Mouse (Mus musculus) splenic B cell, adult 2 months (primary cell): ENCODE measurements around the gene Arid1a.

Experiments used
- DNase-seq: peaks from one replicate; pipeline ENCODE4 v3.0.0-alpha.2; 2011; ENCODE audit warnings: low read depth, low spot score
- H3K27me3 ChIP-seq: 2 replicates; pipeline ENCODE4 v1.6.1; 2012; ENCODE audit warnings: mild to moderate bottlenecking, low read length, moderate library complexity, mixed read lengths; ENCODE audit not compliant: control insufficient read depth, poor library complexity, insufficient read depth, severe bottlenecking
- H3K36me3 ChIP-seq: 2 replicates; pipeline ENCODE4 v1.6.1; 2012; ENCODE audit warnings: mild to moderate bottlenecking, low read length, moderate library complexity, mixed read lengths; ENCODE audit not compliant: control insufficient read depth, poor library complexity, insufficient read depth, severe bottlenecking

The Arid1a gene

DNA sequence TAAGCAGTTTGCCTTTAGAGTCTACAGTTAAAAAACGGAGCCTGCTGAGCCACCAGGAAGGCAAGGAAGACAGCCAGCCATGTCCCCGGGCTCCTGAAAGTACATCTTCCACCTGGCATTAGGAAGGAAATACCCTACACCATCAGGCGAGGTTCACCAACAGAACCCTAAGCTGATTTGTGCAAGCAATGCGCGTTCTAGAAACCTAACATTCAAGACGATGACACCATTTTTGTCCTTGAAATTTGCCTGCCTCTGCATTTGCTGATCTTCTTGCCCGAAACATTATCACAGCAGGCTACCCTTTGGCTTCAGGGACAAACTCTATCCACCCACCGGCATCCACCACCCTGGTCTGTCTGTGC, 82.3 kb downstream of the Arid1a start:
- Histone ChIP-seq H3K27me3 (no peaks in the 10 kb centered on the region), H3K36me3 (no peaks in the 10 kb centered on the region)
- no peak for DNase-seq

GRCm38 (mm10) chr4:133673666-133674330, 82.8 kb downstream of the Arid1a start:
- Histone ChIP-seq H3K27me3 (no peaks in the 10 kb centered on the region), H3K36me3 (peaks cover 1% of the 10 kb centered on the region; the same call in 1 of the 2 replicates)
- peak; percentile 27 for DNase-seq

DNA sequence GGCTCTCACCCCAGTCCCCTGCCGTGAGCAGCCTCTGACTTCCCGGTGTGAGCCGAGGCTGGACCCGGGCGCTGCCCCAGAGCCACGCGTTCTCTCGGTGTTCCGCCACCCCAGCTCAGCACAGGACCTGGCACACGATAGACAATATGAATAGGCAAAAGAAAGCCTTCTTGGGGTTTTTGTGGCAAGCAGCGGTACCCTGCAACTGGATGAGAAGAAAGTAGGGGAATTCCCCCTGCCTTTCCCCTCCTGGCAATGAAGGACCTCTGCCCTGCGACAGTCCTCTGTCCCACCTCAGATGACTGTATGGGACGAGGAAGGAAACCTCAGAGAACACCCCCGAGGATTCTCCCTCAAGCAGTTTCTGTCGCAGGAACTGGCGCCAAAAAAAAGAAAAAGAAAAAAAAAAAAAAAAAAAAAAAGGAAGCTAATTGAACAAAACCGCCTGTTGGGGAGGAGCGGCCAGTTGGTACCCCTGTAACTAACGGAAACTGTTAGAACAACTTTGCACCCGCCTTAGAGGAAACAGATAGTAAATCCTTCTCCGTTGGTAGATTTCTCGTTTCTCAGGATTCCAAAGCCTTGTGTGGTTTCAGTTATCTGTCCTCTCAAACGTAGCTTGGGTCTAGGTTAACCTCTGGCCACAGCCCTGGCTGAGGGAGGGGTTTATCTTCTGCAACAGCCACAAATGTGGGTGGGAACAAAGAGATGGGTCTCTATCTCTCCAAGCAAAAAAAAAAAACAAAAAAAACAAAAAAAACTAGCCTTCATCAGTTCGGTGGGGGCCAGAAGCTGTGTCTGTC, 83.5 kb downstream of the Arid1a start:
- DNase-seq: peak; percentile 74

DNA sequence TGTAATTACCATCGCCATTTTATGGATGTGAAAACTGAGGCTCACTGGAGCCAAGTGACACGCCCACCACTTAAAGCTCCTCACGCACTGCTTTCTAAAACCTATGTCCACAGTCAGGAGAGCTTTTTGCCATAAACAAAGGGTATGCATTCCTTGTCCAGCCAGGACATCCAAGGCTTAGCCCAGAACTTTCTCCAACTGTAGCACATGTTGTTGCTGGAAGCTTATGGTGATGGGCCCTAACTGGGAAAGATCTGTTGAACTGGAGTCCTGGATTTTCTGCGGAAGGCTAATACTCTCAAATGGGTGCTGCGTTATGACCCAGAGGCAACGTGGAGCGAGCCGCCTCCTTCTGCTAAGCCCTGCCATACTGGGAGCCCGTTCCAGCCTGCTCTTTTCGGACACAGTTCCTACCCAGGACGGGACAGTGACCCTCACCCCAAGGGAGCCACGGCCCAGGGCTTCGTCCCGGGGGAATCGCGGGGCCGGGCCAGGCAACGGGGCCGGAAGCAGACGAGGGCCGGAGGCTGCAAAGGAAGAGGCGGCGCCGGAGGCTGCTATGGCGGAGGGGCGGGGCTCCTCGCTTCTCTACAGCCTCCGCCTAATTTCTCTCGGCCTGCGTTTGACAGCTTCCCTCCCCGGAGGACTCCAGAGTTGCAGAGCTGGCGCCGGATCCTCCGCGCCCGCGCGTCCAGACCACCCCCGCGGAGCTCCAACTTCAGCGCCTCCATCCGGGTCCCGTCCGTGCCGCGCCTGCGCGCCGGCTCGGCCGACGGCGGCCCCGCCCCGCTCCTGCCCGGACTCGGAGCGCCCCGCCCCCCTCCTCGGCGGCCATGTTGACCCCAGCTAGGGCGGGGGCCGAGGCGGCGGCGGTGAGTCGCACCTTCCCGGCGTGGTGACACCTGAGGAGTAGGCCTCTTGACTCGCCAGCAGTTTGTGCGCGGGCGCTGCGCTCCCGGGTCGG, 84.4 kb downstream of the Arid1a start, which contains the start of gene Pigv:
Gene Pigv (minus strand): TSS at position 767 of the 964 bp plus-strand sequence.
- Histone ChIP-seq H3K36me3 (peaks cover 3% of the 10 kb centered on the region; the same call in 1 of the 2 replicates), H3K27me3 (no peaks in the 10 kb centered on the region)
- DNase-seq: peak; percentile 92

More for the DNA sequence above, 83.5 kb downstream of the Arid1a start:
- Histone ChIP-seq H3K36me3 (peaks cover 3% of the 10 kb centered on the region; the same call in 1 of the 2 replicates), H3K27me3 (no peaks in the 10 kb centered on the region)

DNA sequence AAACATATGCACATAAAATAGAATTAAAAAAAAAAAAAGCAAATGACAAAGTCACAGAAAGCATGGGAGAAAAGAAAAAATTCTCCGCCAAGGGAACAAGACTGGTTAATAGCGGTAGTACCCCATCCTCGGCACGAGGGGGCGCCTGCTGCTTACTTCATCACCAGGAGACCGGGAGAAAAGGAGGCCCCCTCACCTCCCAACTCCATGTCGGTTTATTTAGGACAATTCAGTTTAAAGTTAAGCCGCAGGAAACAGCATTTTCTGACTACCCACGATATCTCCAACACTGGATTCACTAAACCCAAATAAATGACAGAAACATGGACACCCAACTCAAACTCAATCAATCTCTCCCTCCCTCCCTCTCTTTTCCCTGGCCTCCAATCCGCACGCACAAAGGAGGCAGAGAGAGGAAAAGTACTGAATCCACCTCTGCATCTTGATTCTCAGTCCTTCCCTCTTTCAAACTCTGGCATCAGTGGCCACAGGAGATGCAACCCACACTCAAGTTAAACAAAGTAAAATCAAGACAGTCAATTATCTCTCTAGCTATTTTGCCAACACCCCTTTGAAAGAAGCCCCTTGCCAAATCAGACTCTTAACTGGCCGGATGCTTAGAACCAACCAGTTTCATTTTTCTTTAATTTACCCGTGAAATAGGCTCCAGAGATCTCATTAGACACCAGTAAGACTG, 85.2 kb downstream of the Arid1a start:
- peak; percentile 79 for DNase-seq
- peaks cover 3% of the 10 kb centered on the region; the same call in 1 of the 2 replicates for H3K36me3 ChIP-seq
- no peaks in the 10 kb centered on the region for H3K27me3 ChIP-seq

DNA sequence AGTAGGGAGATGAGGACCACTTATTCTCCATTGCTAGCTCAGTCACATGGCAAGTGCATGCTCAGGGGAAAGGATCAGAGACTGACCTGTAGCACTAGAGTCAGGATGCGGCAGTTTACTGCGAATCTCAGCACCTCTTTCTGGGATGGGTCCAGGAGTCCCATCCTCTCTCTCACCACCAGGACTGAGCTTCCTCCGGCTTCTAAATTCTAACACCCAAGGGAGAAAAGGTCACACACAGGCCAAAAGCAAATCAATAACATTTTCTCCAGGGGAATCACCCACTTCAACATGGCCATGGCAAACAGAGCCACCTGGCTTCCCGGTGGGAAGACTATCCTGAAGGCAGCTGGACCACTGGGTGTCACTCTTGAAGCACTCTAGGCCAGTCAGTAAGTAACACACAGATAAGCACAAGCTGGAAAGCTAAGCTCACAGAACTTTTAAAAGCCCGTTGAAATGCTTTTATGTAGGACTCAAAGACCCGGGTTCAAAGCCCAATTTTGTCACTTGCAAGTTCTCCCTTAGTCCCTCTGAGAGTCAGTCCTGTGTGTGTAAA, 86.8 kb downstream of the Arid1a start:
- Histone ChIP-seq H3K27me3 (no peaks in the 10 kb centered on the region), H3K36me3 (peaks cover 3% of the 10 kb centered on the region; the same call in 1 of the 2 replicates)
- DNase-seq: no peak

- no peak for DNase-seq
- H3K36me3 ChIP-seq: peaks cover 3% of the 10 kb centered on the region; the same call in 1 of the 2 replicates
Measured at GRCm38 (mm10) chr4:133668537-133668936, 88.0 kb downstream of the Arid1a start.

DNA sequence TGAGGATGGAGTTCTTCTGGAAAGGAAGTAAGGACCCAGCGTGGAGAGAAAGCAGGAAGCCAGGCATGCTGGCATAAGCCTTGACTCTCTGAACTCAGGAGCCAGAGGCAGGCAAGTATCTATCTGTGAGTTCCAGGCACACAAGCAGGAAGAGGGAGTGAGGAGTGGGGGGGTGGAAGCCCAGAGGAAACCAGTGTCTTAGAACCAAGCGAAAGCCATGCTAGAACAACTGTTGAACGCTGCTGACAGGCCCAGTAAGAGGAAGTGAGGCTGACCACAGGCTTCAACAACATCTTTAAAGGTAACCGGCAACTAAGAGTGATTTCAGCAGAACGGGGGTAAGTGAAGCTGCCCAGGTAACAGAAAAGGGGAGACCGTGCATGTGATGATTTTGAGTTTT, 90.4 kb downstream of the Arid1a start:
- H3K36me3 ChIP-seq: peaks cover 3% of the 10 kb centered on the region; the same call in 1 of the 2 replicates
- H3K27me3 ChIP-seq: no peaks in the 10 kb centered on the region
- peak; percentile 79 for DNase-seq

More at GRCm38 (mm10) chr4:133668537-133668936, 88.0 kb downstream of the Arid1a start:
- H3K27me3 ChIP-seq: no peaks in the 10 kb centered on the region

DNA sequence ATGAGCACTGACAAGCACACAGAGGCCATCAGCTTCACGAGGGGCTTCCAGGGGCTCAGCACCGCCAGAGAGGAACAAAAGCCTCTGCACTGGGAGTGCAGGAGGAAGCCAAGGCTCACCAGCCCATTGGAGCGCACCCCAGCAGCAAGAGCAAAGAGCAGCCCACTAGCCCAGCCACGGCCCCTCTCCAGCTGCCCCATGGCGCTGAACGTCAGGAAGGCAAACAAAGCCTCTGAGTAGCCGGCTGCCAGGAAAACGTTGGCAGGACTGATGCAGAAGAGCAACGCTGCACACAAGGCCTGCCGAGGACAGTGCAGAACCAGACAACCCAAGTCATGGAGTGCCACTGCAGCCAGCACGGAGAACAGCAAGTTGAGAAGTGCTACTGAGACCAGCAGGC, 91.5 kb downstream of the Arid1a start:
- no peak for DNase-seq
- peaks cover 3% of the 10 kb centered on the region; the same call in 1 of the 2 replicates for H3K36me3 ChIP-seq
- no peaks in the 10 kb centered on the region for H3K27me3 ChIP-seq

- DNase-seq: no peak
- H3K36me3 ChIP-seq: no peaks in the 10 kb centered on the region
- H3K27me3 ChIP-seq: no peaks in the 10 kb centered on the region
Measured at GRCm38 (mm10) chr4:133662945-133663344, 93.6 kb downstream of the Arid1a start.

GRCm38 (mm10) chr4:133662421-133662820, 94.1 kb downstream of the Arid1a start:
- Histone ChIP-seq H3K36me3 (no peaks in the 10 kb centered on the region), H3K27me3 (no peaks in the 10 kb centered on the region)
- no peak for DNase-seq

DNA sequence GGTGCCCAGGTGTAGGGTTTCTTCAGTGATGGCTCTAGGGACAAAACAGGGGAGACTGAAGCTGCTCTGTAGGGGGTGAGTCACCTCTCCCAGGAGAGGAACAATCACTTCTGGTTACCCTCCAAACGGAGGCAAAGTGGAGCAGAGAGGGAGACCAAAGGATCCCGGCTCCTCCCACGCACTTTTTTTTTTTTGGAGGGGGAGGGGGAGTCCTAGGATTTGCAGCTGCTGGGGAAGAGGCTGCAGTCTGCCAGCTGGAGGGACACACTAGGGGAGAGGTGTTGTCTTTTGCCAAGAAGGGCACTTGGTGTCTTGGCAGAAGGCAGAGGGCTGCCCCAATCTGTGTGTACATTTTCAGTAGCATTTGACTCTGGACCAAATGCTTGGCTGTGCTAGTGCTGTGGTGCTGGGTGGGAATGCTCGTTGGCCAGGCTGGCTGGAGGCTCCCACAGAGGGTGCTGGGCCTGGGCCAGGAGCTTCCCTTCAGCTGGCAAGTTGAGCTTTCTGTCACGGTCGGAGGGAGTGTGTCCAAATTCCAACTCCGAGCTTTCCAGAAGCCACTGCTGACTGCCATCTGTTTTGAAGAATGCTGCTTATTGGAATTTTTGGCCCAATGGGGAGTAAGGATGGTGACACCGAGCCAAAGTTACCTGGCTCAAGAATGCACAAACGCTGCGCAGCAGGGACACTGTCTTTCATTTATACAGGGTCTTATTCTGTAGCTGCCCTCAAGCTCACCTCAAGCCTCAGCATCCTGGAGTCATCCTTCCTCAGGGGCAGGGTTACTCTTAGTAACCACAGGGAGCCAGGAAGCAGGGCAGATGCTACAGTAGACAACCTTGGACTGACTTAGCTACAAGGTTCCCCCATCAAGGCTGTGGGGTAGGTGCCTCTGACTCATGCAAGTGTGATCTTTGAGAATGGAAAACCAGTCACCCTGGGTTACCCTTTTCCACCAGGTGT, 96.1 kb downstream of the Arid1a start:
- peak; percentile 39 for DNase-seq
- H3K36me3 ChIP-seq: no peaks in the 10 kb centered on the region
- H3K27me3 ChIP-seq: no peaks in the 10 kb centered on the region
